In the genomic region with DNA sequence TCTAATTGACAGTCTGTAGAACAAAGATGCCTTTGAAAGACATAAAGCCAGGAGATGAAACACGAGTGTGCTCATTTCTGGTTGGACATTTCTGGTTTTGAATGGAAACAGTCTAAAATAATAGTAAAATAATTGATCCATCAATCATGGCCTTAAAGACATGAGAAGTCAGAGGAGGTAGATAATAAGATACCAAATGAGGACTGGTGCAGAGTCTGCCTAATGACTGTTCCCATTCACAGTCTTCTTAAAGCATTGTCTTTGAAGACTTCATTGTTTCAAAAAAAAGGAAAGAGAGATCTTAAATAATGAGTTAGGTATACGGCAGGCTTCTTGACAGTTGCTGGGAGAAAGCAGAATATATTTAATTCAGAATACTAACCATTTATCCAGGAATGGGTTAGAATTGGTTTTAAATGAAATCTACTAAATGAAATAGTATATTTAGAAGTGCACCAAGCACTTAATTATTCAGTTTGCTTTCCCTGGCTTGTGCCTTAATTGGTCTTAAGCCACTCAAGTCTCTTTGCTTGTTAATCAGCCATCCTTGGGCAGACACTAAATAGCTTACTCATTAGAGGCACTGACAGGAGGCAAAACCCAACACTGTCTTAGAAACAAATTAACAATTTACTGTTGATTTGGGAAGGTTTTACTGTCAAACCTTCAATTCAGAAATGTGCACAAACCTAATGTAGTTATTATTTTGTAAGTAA, we compare ENCODE assay signal across 20 mouse cellular contexts.
"Had no signal": no experiment of that assay in that cellular context is flagged by ENCODE, and none has a peak within 500 bp of the region (broad histone marks: within the 10 kb centered on the region; RNA-seq: fewer than 3 reads in every experiment).

No protein-coding gene starts in this region.

- H3K9me3 ChIP-seq: limb, embryonic 10.5 days; limb, embryonic 13.5 days; liver, embryonic 12.5 days; liver, embryonic 15.5 days; lung, embryonic 15.5 days; midbrain, embryonic 10.5 days; midbrain, embryonic 13.5 days had no signal

- ATAC-seq: liver, embryonic 12.5 days; midbrain, embryonic 13.5 days; midbrain, embryonic 16.5 days had no signal

- H3K27me3 ChIP-seq: limb, embryonic 13.5 days; liver, embryonic 12.5 days; liver, embryonic 15.5 days; lung, embryonic 15.5 days; megakaryocyte, embryonic 14.5 days; midbrain, embryonic 13.5 days had no signal

- H3K4me3 ChIP-seq: limb, embryonic 10.5 days; limb, embryonic 13.5 days; liver, embryonic 12.5 days; liver, embryonic 15.5 days; lung, embryonic 15.5 days; megakaryocyte, embryonic 14.5 days; midbrain, embryonic 10.5 days; midbrain, embryonic 13.5 days had no signal

- H3K27ac ChIP-seq: limb, embryonic 10.5 days; limb, embryonic 13.5 days; liver, embryonic 12.5 days; liver, embryonic 15.5 days; lung, embryonic 15.5 days; midbrain, embryonic 10.5 days; midbrain, embryonic 13.5 days; stomach, postnatal 0 days had no signal

- H3K9ac ChIP-seq: limb, embryonic 13.5 days; liver, embryonic 12.5 days; liver, embryonic 15.5 days; lung, embryonic 15.5 days; midbrain, embryonic 13.5 days had no signal

- H3K36me3 ChIP-seq: limb, embryonic 13.5 days; liver, embryonic 12.5 days; liver, embryonic 15.5 days; midbrain, embryonic 10.5 days; midbrain, embryonic 13.5 days had no signal

- DNase-seq: kidney, adult 8-10 months; kidney, postnatal 14 days; kidney, postnatal 4 days; layer of hippocampus, adult 9-11 months; liver; lung, adult 18-20 months; lung, postnatal 10 days; lung, postnatal 36 days; thymus, adult 2 months; thymus, postnatal 14 days had no signal

- H3K4me1 ChIP-seq: limb, embryonic 10.5 days; limb, embryonic 13.5 days; liver, embryonic 12.5 days; liver, embryonic 15.5 days; lung, embryonic 15.5 days; megakaryocyte, embryonic 14.5 days; midbrain, embryonic 10.5 days; midbrain, embryonic 13.5 days had no signal

- H3K4me2 ChIP-seq: limb, embryonic 13.5 days; liver, embryonic 12.5 days; liver, embryonic 15.5 days; lung, embryonic 15.5 days; midbrain, embryonic 13.5 days had no signal
